Mouse (Mus musculus) adrenal gland, postnatal 14 days (tissue): ENCODE data around the gene Apoa1. TPM values are rescaled to one million over a fixed set of nuclear protein-coding genes. Genes with fewer than 3 reads are reported as not detected.
A peak's percentile ranks its signal among the peaks of the same experiment; 100 is the strongest.

Experiments
- DNase-seq: peaks from one replicate; pipeline ENCODE4 v3.0.0; 2021; ENCODE audit warnings: mixed read lengths
- total RNA-seq: library from RNA; stranded (reverse); gene quantifications from 2 replicates; pipeline ENCODE4 v1.2.3, GENCODE M21; 2021

Apoa1 gene
- total RNA-seq, 1 experiment from 2014 or later, result 2,505 TPM

DNA sequence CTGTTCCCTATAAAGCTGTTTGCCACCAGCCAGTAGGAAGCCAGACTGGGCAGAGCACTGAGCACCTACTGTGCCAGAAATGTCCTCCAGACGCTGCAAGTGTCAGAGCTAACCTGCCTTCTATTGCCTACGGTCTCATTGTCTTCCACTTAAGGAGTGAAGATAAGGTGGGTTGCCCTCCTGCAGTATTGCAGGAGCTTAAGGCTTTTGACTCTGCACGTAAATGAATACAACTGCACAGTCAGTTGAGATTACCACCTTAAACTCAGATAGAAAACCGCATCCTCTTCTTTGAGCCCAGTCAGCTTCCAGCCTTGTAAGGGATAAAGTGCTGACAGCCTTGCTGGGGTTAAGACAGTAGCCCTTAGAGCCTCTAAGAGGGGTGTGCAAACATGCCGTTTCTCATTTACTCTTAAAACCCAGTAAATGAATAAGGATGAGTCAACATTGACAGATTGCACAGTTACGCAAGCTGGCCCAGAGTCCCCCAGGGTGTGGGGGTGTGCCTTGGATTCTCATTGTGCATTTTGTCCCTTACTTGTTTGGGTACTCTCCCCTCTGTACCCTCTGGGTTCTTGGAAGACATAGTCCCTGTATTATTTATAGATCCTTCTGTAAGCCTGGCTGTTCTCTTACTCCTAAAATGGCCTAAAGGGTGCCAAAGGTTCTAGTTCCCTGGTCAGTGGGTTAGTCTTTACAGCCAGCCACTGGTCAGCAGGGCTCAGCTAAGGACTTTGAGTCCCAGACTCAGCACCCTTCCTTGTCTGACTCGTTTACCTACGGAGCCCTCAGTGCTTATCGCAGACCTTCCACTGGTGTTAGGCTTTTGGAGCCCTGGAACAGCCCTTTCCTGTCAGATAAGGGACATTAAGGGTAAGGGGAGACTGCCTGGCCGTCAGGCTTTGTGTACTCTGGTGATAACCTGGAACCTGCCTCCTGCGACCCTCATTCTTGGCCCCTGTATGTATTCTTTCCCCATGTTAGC is 12.8 kb upstream of the Apoa1 start:
- DNase-seq, result peak; percentile 61

DNA sequence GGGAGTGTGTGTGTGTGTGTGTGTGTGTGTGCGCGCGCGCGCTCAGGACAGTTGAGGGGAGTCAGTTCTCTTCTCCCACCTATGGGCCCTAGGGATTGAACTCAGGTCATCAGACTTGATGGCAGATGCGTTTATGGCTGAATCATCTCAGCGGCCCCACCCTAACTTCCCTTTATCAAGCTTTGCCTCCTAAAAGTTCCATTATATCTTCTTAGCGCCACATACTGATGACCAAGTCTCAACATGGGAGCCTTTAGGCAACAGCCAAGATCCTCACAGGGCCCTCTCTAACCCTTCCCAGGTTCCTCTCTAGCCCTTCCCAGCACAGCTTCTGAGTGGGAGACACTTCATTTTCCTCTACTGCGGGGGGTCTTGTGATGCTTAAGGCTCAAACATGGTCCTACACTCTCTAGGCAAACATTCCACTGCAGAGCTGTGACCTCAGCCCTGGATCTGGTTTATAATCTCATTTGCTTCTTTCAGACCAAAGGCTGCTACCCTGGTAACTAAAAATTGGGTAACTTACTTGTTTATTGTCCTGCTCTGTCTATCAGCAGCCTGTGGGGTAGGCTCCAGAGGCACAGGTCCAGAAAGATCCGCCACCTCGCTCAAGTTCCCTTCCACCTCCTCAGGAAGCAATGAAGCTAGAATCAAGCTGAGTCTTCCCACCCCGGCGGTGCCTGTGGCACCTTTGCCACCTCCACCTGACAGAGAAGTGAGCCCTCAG is 11.5 kb upstream of the Apoa1 start:
- no peak for DNase-seq

DNA sequence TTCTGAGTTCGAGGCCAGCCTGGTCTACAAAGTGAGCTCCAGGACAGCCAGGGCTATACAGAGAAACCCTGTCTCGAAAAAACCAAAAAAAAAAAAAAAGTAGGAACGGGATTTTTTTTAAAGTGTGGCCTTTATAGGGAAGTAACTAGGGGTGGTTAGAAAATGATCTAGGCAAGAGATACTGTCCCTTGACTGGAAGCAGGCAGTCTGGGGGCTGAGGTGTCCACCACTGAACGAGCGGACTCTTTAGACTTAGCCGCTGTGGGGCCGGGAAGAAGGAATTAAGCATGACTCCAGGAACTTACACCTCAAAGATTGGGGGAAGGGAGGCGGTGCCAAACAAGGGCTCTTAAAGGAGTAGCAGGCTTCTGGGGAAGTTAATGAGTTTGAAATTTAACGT is 10.2 kb upstream of the Apoa1 start:
- DNase-seq, result no peak

DNA sequence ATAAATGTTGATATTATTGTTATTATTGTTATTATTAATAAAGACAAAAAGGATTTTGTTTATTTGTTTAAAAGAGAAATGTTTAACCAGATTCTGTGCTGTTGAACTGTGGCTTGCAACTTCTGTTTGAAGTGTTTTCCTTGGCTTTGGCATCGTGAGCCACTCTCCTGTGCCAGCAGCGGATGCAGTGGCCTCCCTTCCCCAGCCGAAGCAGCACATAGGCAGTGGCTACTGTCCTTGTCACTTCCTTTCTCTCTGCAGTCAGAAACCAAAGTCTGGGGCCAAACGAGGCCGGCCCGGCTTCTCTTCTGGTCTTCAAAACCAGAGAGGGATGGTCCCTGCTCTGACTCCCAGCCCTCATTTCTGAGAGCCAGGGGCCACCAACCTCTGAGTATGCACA is 5.3 kb upstream of the Apoa1 start:
- no peak for DNase-seq

DNA sequence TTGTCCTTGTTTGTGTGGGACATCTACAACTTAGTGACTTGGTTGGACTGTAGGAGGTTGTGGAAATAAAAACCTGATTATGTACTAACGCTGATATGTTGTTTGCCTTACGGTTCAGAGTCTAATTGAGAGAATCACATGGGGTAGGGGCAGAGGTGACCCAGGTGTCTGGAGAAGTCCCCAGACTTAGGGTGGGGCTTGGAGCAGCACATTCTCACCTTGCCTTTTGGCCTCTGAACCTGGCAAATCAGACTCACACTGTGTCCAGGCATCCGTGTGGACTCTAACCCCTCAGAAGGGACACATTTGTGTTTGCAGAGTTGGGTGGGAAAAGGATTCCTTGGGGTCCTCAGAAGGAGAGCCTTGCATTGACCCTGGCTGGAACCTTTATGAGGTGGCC is 4.3 kb upstream of the Apoa1 start:
- no peak for DNase-seq

DNA sequence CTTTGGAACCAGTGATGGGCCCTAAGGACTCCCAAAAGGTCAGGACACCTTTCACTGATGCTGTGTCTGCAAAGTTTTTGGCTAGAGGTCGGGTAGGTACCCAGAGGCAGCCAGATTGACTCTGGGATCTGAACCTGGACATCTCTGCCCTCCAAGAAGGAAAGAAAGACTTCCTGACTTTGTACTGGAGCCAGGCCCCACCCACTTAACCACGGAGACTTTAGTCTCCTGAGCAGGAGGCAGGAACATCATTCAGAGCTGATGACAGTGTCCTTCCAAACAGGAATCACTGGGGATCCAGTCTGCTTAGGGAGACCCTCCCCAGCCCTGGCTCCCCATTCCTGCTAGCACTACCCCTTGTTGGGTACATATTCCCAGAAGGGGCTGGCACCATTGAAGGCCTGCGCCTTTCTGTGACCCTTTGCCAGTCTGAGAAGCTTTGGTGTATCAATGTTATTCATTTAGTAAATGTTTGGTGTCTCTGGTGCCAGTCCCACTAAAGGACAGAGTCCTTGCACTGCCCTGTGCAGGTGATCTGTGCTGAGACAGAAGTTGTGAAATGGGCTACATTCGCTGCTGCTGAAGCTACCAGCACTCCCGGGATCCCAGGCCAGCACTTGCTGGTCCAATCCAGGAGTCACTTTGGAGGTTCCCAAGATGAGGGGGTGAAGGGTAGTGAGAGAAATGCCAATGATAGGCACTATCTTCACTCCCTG is 3.3 kb upstream of the Apoa1 start:
- DNase-seq, result no peak

DNA sequence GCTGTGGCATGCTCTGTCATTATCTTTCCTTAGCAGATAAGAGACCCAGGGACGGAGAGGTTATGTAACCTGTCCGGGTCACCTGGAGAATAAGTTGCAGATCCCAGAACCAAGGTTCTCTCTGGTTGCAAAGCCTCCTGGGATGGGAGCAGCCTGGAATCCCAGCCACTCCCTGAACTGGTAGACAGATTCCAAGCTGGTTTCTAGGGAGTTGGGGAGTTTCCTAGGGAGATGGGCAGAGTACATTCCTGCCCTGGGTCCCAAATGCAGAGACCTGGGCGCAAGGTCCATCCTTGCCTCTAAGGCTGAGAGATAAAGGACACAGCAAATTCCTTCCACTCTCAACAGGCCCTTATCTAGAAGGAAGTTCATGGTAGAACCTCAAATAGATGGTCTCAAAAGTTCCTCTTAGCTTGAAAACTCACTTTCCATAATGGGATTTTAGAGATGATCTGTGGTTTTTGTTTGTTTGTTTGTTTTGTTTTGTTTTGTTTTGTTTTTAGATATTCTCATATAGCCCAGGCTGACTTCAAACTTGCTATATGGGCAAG is 1.2 kb upstream of the Apoa1 start:
- no peak for DNase-seq

DNA sequence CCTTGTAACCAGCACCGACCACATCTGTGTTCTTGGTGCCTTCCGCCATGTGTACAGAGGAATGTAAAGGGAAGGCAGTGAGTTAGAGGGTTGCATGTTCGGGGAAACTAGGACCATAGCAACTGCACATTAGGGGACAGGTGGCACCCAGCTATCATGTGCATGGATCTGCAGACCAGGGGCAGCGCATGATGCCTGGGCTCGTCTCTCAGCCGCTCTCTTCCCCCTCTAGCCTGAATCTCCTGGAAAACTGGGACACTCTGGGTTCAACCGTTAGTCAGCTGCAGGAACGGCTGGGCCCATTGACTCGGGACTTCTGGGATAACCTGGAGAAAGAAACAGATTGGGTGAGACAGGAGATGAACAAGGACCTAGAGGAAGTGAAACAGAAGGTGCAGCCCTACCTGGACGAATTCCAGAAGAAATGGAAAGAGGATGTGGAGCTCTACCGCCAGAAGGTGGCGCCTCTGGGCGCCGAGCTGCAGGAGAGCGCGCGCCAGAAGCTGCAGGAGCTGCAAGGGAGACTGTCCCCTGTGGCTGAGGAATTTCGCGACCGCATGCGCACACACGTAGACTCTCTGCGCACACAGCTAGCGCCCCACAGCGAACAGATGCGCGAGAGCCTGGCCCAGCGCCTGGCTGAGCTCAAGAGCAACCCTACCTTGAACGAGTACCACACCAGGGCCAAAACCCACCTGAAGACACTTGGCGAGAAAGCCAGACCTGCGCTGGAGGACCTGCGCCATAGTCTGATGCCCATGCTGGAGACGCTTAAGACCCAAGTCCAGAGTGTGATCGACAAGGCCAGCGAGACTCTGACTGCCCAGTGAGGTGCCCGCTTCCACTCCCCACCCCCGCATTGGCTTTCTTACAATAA is 1.4 kb downstream of the Apoa1 start:
- DNase-seq, result peak; percentile 91

DNA sequence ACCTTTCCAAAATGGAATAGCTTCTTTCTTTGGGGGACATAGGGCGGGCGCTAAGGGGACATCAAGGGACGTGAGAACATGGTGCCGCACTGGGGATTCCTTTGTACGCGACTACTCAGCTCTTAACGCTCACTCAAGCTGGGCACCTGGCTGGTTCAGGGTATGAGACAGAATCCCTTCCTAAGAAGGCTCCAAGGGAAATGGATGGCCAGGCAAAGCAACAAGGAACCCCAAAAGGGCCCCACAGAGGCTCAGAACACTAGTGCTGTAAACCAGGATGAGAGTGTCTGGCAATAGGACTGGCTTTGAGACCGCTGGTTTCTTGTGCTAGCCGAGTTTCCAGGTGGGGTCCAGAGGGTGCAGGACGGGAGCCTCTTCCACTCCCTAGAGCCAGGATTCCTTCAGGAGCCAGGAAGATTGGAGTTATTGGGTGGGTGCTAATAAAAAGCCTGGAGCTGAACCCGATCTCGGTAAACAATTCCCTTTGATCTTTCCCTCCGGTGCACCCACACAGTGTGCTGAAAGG is 2.1 kb downstream of the Apoa1 start:
- no peak for DNase-seq

DNA sequence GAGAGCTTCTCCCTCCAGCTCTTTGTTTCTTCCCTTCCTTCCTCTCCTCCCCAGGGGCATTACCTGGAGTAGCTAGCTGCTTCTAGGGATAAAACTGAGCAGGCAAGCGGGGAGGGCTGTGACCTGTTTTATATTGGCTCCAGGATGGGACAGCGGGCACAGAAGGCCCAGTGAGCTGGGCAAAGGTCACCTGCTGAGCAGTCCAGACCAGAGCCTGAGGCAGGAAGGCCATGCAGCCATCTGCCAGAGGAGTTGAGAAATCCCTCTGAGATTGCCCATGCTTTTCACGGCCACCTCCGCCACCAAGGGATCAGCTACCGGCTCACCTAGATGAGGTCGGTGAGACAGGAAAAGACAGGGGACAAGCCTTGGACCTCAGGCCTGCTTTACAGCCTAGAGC is 6.8 kb downstream of the Apoa1 start:
- DNase-seq, result peak; percentile 64

DNA sequence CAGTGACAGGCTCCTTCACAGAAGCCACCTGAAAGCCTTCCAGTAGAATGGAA is 7.0 kb downstream of the Apoa1 start, which contains the start of gene Apoc3:
Apoc3 (minus strand) TSS at position 41 of the 53 bp plus-strand sequence.
- no peak for DNase-seq

DNA sequence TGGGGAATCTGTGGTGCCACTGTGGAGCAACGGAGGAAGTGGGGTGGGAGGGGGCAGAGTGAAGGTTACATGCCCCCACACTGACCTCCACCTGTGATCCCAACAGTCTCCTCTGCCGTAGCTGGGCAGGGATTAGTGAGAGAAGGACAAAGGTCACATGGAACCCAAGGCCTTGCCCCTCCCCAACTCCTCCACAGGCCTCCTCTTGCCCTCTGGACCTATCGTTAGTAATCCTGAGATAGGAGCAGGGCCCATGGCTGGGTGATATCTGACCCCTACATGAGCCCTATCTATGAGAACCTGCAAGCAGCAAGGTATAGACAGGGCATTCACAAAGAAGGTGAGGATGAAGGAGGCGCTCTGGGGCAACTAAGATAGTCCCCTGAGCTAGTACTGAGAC is 7.3 kb downstream of the Apoa1 start:
- DNase-seq, result no peak

DNA sequence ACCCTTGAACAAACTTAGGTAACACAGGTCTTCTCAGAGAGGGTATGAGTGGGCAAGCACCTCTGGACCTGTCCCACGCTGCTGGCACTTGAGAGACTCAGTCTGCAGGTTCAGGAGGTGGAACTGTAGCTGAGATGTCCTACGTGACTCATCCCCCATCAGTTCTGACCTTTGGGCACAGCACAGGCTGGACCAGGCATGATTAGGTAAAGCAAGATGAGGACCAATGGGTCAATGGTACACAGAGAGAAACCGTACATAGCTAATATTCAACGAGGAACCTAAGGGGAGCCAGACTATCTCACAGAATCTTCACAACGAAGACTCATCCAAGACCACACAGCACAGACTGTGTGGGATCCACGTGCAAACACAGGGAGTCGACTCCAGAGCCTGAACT is 10.5 kb downstream of the Apoa1 start:
- DNase-seq, result no peak

DNA sequence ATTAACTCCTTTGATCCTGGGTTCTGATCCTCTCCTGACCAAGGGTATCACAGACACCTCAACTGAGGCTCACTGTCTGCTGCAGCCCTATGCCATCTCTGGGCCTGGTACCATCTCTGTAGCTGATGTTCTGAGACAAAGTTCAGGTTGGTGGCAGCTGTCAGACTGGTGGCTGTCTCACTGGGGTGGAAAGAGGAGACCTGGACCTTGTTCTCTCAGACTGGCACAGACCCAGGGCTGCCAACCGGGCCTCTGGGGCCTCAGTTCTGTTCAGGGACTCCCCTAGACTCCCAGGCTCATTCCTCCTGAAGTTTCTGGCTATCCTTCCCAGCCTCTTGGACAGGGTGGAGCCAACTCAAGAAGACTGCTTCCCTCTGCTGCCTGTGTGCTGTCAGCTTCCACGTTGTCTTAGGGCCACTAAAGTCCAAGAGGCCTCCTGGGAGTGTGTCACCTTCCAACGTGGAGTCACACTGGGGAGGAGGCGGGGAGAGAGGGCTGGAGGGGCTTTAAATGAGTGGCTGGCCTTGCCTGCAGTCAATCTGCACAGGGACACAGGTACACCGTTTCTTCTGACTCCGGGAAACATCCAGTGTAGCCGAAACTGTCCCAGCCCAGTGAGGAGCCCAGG is 12.3 kb downstream of the Apoa1 start, which contains the start of gene Apoa4:
Apoa4 (plus strand) TSS at position 171 of the 628 bp plus-strand sequence.
- DNase-seq, result no peak

DNA sequence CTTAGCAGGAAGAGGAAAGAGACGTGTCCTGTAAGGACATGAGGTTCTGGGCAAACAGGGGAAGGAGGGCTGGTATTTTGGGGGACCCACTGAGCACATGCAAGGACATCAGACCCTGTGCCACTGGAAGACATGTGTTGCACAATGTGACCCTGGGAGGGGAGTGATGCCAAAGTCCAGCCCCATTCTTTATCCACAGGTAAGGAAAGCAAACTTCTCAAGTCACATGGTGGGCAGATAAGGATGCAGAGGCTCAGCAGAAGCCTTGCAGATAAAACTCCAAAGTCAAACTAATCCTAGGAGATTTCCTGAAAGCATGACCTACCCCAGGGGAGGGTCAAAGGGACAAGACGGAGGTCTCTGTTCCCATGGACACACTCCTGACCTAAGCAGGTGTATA is 13.4 kb downstream of the Apoa1 start:
- DNase-seq, result no peak

DNA sequence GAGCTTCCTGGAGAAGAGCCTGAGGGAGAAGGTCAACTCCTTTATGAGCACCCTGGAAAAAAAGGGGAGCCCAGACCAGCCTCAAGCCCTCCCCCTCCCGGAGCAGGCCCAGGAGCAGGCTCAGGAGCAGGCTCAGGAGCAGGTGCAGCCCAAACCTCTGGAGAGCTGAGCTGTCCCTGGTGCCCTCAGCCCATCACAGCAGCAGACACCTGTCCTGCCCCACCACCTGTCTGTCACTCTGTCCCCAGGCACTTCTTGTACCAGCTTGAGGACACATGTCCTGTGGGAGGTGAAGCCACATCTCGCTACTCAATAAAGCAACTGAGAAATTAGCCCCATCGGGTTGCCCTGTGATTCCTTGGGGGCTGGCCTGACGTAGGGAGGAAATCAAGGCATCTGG is 14.7 kb downstream of the Apoa1 start:
- DNase-seq, result no peak

DNA sequence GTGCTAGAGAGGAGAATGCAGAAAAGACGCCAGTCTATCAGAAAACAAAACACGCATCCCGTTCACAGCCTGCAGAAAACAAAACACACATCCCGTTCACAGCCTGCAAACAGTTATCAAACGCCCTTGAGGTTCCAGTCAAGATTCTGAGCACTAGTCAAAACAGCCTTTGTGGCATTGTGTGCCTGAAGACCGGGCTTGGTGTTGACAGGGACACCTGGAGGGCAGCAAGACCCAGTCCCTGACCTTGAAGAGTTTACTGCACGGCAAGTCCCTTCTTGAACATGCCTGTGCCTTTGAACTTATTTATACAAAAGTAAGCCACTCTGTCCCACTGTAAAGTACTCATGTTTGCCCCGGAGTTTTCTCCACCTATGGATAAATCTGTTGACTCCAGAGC is 15.2 kb downstream of the Apoa1 start:
- no peak for DNase-seq

DNA sequence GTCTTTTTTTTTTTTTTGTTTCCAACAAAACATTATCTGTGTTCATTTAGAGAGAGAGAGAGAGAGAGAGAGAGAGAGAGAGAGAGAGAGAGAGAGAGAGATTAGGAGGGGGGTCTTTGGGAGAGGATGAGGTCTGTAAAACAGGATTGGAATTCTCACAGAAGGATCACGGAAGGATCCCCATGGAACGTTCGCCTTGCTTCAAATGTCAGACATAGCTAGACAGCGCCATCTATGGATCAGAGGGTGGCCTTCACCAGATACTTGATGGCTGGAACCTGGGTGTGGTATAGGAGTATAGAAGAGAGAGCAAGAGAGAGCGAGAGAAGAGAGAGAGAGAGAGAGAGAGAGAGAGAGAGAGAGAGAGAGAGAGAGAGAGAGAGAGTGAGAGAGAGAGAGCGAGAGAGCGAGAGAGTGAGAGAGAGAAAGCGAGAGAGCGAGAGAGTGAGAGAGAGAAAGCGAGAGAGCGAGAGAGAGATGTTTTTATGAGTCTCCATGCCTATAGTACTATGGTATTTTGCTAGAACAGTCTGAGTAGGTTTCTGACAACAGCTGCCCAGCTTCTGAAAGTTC is 18.5 kb downstream of the Apoa1 start:
- peak; percentile 74 for DNase-seq

DNA sequence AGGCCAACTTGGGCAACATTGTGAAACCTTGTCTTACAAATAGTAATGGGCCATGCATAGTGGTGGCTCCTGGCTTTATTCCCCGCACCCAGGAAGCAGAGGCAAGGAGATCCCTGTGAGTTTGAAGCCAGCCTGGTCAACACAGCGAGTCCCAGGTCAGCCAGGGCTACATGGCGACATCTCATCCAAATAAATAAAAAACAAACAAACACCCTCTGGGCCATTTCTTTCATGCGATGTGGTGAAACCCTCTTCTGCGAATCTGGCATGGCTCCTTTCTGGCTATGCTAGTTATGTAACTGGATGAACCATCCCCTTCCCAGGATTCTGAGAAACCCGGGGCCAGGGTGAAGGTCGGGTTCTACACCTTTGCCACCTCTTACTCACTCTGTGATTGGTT is 27.8 kb downstream of the Apoa1 start:
- no peak for DNase-seq

DNA sequence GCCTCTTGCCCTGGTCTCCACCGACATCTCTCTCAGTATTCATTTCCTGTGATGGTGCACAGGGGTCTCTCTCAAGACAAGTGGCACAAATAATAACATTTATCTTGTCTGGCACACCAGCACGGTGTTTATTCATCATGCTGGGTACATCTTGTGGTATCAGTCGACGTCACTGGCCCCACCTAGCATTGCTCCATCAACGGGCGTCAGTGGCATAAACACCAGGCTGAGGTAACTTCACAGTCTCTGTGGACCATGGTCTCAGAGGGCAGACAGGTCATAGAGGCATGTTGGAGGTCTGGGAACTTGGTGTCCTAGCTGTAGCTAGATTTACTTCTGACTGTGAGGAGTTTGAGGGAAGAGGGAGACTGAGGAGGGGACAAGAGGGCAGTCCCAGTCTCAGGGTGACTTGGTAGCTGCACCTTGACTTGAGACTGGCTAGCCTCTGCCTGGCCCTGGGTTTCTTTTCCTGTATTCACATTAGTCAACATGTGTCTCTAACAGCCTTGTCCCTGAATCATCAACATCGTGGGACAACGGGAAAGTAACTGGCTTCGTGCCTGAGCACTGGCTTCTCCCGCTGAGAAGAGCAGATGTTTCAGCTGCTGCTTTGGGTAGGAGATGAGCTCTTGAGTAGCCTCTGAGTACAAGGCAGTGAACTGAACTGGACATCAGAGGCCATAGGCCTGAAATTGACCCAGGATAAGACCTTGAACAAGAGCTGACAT is 28.4 kb downstream of the Apoa1 start:
- DNase-seq, result peak; percentile 60
